Mouse (Mus musculus) cerebellum, adult 11 months (tissue): ENCODE data around the gene Cdk19.

Source experiments
- DNase-seq: peaks from one replicate; pipeline ENCODE4 v3.0.0; 2022

Gene Cdk19

GRCm38 (mm10) chr10:40444586-40444985 lies 105.2 kb downstream of the Cdk19 start:
- DNase-seq = no peak

- DNase-seq = no peak
These were observed 106.8 kb downstream of the Cdk19 start for GRCm38 (mm10) chr10:40446088-40446604.

GRCm38 (mm10) chr10:40446630-40447029 lies 107.3 kb downstream of the Cdk19 start:
- no peak for DNase-seq

- no peak for DNase-seq
These were observed 107.9 kb downstream of the Cdk19 start for GRCm38 (mm10) chr10:40447295-40447694.

GRCm38 (mm10) chr10:40447921-40448320 lies 108.6 kb downstream of the Cdk19 start:
- no peak for DNase-seq

- no peak for DNase-seq
These were observed 109.1 kb downstream of the Cdk19 start for GRCm38 (mm10) chr10:40448444-40448843.

GRCm38 (mm10) chr10:40449571-40449970 lies 110.2 kb downstream of the Cdk19 start:
- DNase-seq = no peak

GRCm38 (mm10) chr10:40450171-40450570 lies 110.8 kb downstream of the Cdk19 start:
- DNase-seq = no peak

GRCm38 (mm10) chr10:40457116-40457515 lies 117.8 kb downstream of the Cdk19 start:
- DNase-seq = no peak

- no peak for DNase-seq
These were observed 119.8 kb downstream of the Cdk19 start for GRCm38 (mm10) chr10:40459141-40459540.

- no peak for DNase-seq
These were observed 122.0 kb downstream of the Cdk19 start for GRCm38 (mm10) chr10:40461362-40461761.

GRCm38 (mm10) chr10:40462257-40462656 lies 122.9 kb downstream of the Cdk19 start:
- no peak for DNase-seq

- DNase-seq = no peak
These were observed 128.0 kb downstream of the Cdk19 start for GRCm38 (mm10) chr10:40467174-40467911.

GRCm38 (mm10) chr10:40467912-40468254 lies 128.5 kb downstream of the Cdk19 start:
- DNase-seq = no peak

GRCm38 (mm10) chr10:40469145-40469544 lies 129.8 kb downstream of the Cdk19 start:
- DNase-seq = no peak

- no peak for DNase-seq
These were observed 137.3 kb downstream of the Cdk19 start for GRCm38 (mm10) chr10:40476535-40477285.

GRCm38 (mm10) chr10:40477426-40478075 lies 138.2 kb downstream of the Cdk19 start:
- no peak for DNase-seq

- no peak for DNase-seq
These were observed 139.3 kb downstream of the Cdk19 start for GRCm38 (mm10) chr10:40478626-40479025.

GRCm38 (mm10) chr10:40479216-40479615 lies 139.9 kb downstream of the Cdk19 start:
- DNase-seq = no peak

- no peak for DNase-seq
These were observed 140.3 kb downstream of the Cdk19 start for GRCm38 (mm10) chr10:40479621-40480193.

GRCm38 (mm10) chr10:40481534-40481933 lies 142.2 kb downstream of the Cdk19 start:
- no peak for DNase-seq

- no peak for DNase-seq
These were observed 142.9 kb downstream of the Cdk19 start for GRCm38 (mm10) chr10:40482285-40482684.

- DNase-seq = no peak
These were observed 149.9 kb downstream of the Cdk19 start for GRCm38 (mm10) chr10:40489086-40489796.
